8 mouse cellular contexts compared by ENCODE assay signal in genomic region chr10:91081959-91082507, GRCm38 (mm10). TPM values are rescaled to one million over a fixed set of nuclear protein-coding genes. Genes with fewer than 3 reads are reported as not detected.
DNase-seq lines count a peak whose midpoint lies in the region; ATAC-seq and TF ChIP-seq lines count a peak whose summit lies in the region.

No protein-coding gene starts in this region.

- H3K4me3 ChIP-seq in gastrocnemius, adult 2 months = peak overlapping the region; percentile 100
- peak overlapping the region; percentile 89 for H3K4me3 ChIP-seq in forebrain, embryonic 16.5 days (replicated peaks; ENCODE audit: low read length)
- H3K4me3 ChIP-seq in liver, embryonic 11.5 days (ENCODE audit: low read depth, low read length) = peak overlapping the region; percentile 96
- peak overlapping the region; percentile 88 for H3K4me3 ChIP-seq in neural tube, embryonic 12.5 days

- no peak for TF ChIP-seq CTCF in gastrocnemius, adult 2 months (IDR thresholded peaks at IDR 0.05)

- peak overlapping the region; percentile 77 for H3K4me2 ChIP-seq in forebrain, embryonic 16.5 days (ENCODE audit: low read length)
- H3K4me2 ChIP-seq in liver, embryonic 11.5 days = peak overlapping the region; percentile 78
- peak overlapping the region; percentile 78 for H3K4me2 ChIP-seq in neural tube, embryonic 12.5 days (replicated peaks)

- H3K27me3 ChIP-seq in forebrain, embryonic 16.5 days (replicated peaks; ENCODE audit: control insufficient read depth, insufficient read depth, low read length) = no peaks in the 10 kb centered on the region
- H3K27me3 ChIP-seq in liver, embryonic 11.5 days (replicated peaks; ENCODE audit: control insufficient read depth, insufficient read depth, low read length) = no peaks in the 10 kb centered on the region
- no peaks in the 10 kb centered on the region for H3K27me3 ChIP-seq in neural tube, embryonic 12.5 days (replicated peaks)

- WGBS in forebrain, embryonic 16.5 days = 0% methylated on average over 26 of the region's 27 CpGs
- under 1% methylated on average over 27 of the region's 27 CpGs for WGBS in liver, embryonic 11.5 days
- WGBS in neural tube, embryonic 12.5 days = under 1% methylated on average over 27 of the region's 27 CpGs

- peak overlapping the region; percentile 88 for H3K27ac ChIP-seq in gastrocnemius, adult 2 months
- peak overlapping the region; percentile 85 for H3K27ac ChIP-seq in forebrain, embryonic 16.5 days (ENCODE audit: low read length)
- peak overlapping the region; percentile 88 for H3K27ac ChIP-seq in liver, embryonic 11.5 days (ENCODE audit: low read depth, low read length)
- peak overlapping the region; percentile 74 for H3K27ac ChIP-seq in neural tube, embryonic 12.5 days

- H3K36me3 ChIP-seq in forebrain, embryonic 16.5 days (ENCODE audit: control insufficient read depth, insufficient read depth) = no peaks in the 10 kb centered on the region
- peaks cover 8% of the 10 kb centered on the region; the same call in 1 of the 2 replicates for H3K36me3 ChIP-seq in liver, embryonic 11.5 days (ENCODE audit: control insufficient read depth, insufficient read depth, low read length)
- peaks cover 17% of the 10 kb centered on the region for H3K36me3 ChIP-seq in neural tube, embryonic 12.5 days

- intact Hi-C loops in gastrocnemius, adult 2 months (cut with DNase I) = loop anchor here (2.0 kb wide), 1 partner anchor 41 kb away; no protein-coding TSS in a partner anchor

- no peaks in the 10 kb centered on the region for H3K9me3 ChIP-seq in forebrain, embryonic 16.5 days (ENCODE audit: control insufficient read depth, low read length)
- no peaks in the 10 kb centered on the region for H3K9me3 ChIP-seq in liver, embryonic 11.5 days (ENCODE audit: control insufficient read depth, low read length)
- H3K9me3 ChIP-seq in neural tube, embryonic 12.5 days = no peaks in the 10 kb centered on the region

- H3K9ac ChIP-seq in forebrain, embryonic 16.5 days (replicated peaks; ENCODE audit: low read depth, low read length) = peak overlapping the region; percentile 87
- H3K9ac ChIP-seq in liver, embryonic 11.5 days (ENCODE audit: low read depth, low read length) = peak overlapping the region; percentile 86
- H3K9ac ChIP-seq in neural tube, embryonic 12.5 days = peak overlapping the region; percentile 87

- DNase-seq in gastrocnemius, adult 2 months = no peak
- DNase-seq in gastrocnemius, adult 18-20 months (ENCODE audit: low spot score) = no peak
- DNase-seq in ZHBTc4 (ENCODE audit: low read depth, low spot score) = peak; percentile 48
- DNase-seq in liver, embryonic 11.5 days (ENCODE audit: low spot score) = no peak
- no peak for DNase-seq in adrenal gland, adult 18-20 months (ENCODE audit: low spot score in 2 of 2)
- DNase-seq in layer of hippocampus, postnatal 14 days (ENCODE audit: low spot score in 2 of 2) = no peak

- ATAC-seq in forebrain, embryonic 16.5 days = no peak; the same call in 1 of the 2 replicates
- ATAC-seq in liver, embryonic 11.5 days (replicated peaks; ENCODE audit: low FRiP score) = peak; percentile 53
- ATAC-seq in neural tube, embryonic 12.5 days (ENCODE audit: low FRiP score, low read depth) = peak; percentile 41

- H3K4me1 ChIP-seq in forebrain, embryonic 16.5 days (replicated peaks; ENCODE audit: control insufficient read depth, insufficient read depth, low read length) = peaks cover 6% of the 10 kb centered on the region
- H3K4me1 ChIP-seq in liver, embryonic 11.5 days (replicated peaks; ENCODE audit: control insufficient read depth, insufficient read depth, low read length) = no peaks in the 10 kb centered on the region
- no peaks in the 10 kb centered on the region for H3K4me1 ChIP-seq in neural tube, embryonic 12.5 days

RNA-seq across cellular contexts. Expression of gene Apaf1, which starts 0.5 kb away (rescaled TPM):
- total RNA-seq in gastrocnemius, adult 2 months (2021) = 1 to 10 TPM; 1.5 to 2.3 TPM
- 1 to 10 TPM; 1.7 to 2.2 TPM for total RNA-seq in gastrocnemius, adult 18-20 months (2021)
- polyA plus RNA-seq in forebrain, embryonic 16.5 days (2015; fragmentation: Nextera tagmentation; extraction: Ambion mirVana) = 21.8 and 23.9 TPM in 2 replicates
- 15.9 and 20.0 TPM in 2 replicates for polyA plus RNA-seq in liver, embryonic 11.5 days (2014; fragmentation: Nextera tagmentation; extraction: Ambion mirVana)
- 27.5 and 30.2 TPM in 2 replicates for polyA plus RNA-seq in neural tube, embryonic 12.5 days (2016; fragmentation: Nextera tagmentation; extraction: Ambion mirVana)
- 1 to 10 TPM; 5.4 to 5.8 TPM for total RNA-seq in adrenal gland, adult 18-20 months (2021)
- total RNA-seq in layer of hippocampus, postnatal 14 days (2021) = 10 to 100 TPM; 12.5 to 13.4 TPM

RNA-seq across cellular contexts. Expression of gene Ikbip, which starts 0.7 kb away (rescaled TPM):
- total RNA-seq in gastrocnemius, adult 2 months (2021) = 10 to 100 TPM in 1 of 2 experiments, 1 to 10 TPM in 1; 9.6 to 12.9 TPM
- total RNA-seq in gastrocnemius, adult 18-20 months (2021) = 10 to 100 TPM in 1 of 2 experiments, 1 to 10 TPM in 1; 9.7 to 12.7 TPM
- 12.1 and 12.9 TPM in 2 replicates for polyA plus RNA-seq in forebrain, embryonic 16.5 days (2015; fragmentation: Nextera tagmentation; extraction: Ambion mirVana)
- polyA plus RNA-seq in liver, embryonic 11.5 days (2014; fragmentation: Nextera tagmentation; extraction: Ambion mirVana) = 21.4 and 23.5 TPM in 2 replicates
- polyA plus RNA-seq in neural tube, embryonic 12.5 days (2016; fragmentation: Nextera tagmentation; extraction: Ambion mirVana) = 27.2 and 27.3 TPM in 2 replicates
- total RNA-seq in adrenal gland, adult 18-20 months (2021) = 10 to 100 TPM; 30.9 to 31.5 TPM
- 10 to 100 TPM; 14.7 to 14.9 TPM for total RNA-seq in layer of hippocampus, postnatal 14 days (2021)

RNA-seq across cellular contexts. Expression of gene Slc25a3, which starts 41.8 kb away (rescaled TPM):
- 1,000 to 10,000 TPM; 1,080 to 1,363 TPM for total RNA-seq in gastrocnemius, adult 2 months (2021)
- total RNA-seq in gastrocnemius, adult 18-20 months (2021) = 1,000 to 10,000 TPM; 1,039 to 1,209 TPM
- 482 and 491 TPM in 2 replicates for polyA plus RNA-seq in forebrain, embryonic 16.5 days (2015; fragmentation: Nextera tagmentation; extraction: Ambion mirVana)
- polyA plus RNA-seq in liver, embryonic 11.5 days (2014; fragmentation: Nextera tagmentation; extraction: Ambion mirVana) = 481 and 504 TPM in 2 replicates
- 415 and 417 TPM in 2 replicates for polyA plus RNA-seq in neural tube, embryonic 12.5 days (2016; fragmentation: Nextera tagmentation; extraction: Ambion mirVana)
- 1,000 to 10,000 TPM; 1,418 to 2,058 TPM for total RNA-seq in adrenal gland, adult 18-20 months (2021)
- 100 to 1,000 TPM; 567 to 579 TPM for total RNA-seq in layer of hippocampus, postnatal 14 days (2021)
